Mouse (Mus musculus) heart, adult 2 months (tissue): ENCODE data around the gene Nfu1.
A peak's percentile ranks its signal among the peaks of the same experiment; 100 is the strongest.

Experiments
- CTCF ChIP-seq: fragments of 200-600 bp; IDR thresholded peaks from 2 replicates; pipeline ENCODE4 v1.8.1; 2022; ENCODE audit warnings: antibody characterized with exemption, mild to moderate bottlenecking, moderate library complexity
- EP300 ChIP-seq: fragments of 200-500 bp; IDR thresholded peaks from 2 replicates; pipeline ENCODE4 v1.6.1; 2011; ENCODE audit warnings: low read depth, low read length, control low read depth; ENCODE audit not compliant: insufficient read depth

DNA sequence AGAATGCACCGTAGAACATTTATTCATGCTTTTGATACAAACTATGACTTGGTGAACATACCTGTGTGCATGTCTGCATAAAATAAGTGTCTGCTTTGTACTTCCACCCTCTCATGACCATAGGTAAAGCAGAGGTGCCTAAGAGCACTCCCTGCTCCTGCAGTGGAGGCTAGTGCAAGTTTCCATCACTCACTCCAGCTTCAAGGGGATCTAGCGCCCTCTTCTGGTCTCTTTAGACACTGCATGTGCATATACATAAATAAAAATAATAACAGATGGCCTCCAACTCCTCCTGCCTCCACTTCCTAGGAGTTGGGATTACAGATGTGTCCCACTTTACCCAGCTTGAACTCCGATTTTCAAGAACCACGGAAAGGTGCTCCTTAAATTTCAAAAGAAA, 7.9 kb downstream of the Nfu1 start:
- TF ChIP-seq CTCF (peak; percentile 72), EP300 (no peak)
